Mouse (Mus musculus) lung, postnatal 0 days (tissue): ENCODE results near the gene Pcp4l1. TPM values are rescaled to one million over a fixed set of nuclear protein-coding genes. Genes with fewer than 3 reads are reported as not detected.

Source experiments
- ATAC-seq: fragments of 200-750 bp; cut with Nextera tagmentation; 2 replicates; pipeline ENCODE4 v1.8.0; 2017; ENCODE audit warnings: moderate library complexity
- DNase-seq: peaks from one replicate; pipeline ENCODE4 v3.0.0-alpha.2; 2016; ENCODE audit warnings: low spot score
- H3K27ac ChIP-seq: fragments of 300-500 bp; sonication (generic); 2 replicates; pipeline ENCODE4 v1.5.1; 2014; ENCODE audit warnings: antibody characterized with exemption, mild to moderate bottlenecking, low read length, mixed read lengths
- H3K27me3 ChIP-seq: fragments of 300-500 bp; sonication (generic); replicated peaks from 2 replicates; pipeline ENCODE4 v1.6.1; 2014; ENCODE audit warnings: low read length, mixed read lengths; ENCODE audit not compliant: insufficient read depth
- H3K36me3 ChIP-seq: fragments of 300-500 bp; sonication (generic); 2 replicates; pipeline ENCODE4 v1.6.1; 2014; ENCODE audit warnings: low read length, mixed read lengths; ENCODE audit not compliant: insufficient read depth
- H3K4me1 ChIP-seq: fragments of 300-500 bp; sonication (generic); 2 replicates; pipeline ENCODE4 v1.6.1; 2014; ENCODE audit warnings: antibody characterized with exemption, low read depth, low read length, mixed read lengths; ENCODE audit not compliant: insufficient read depth
- H3K4me2 ChIP-seq: fragments of 300-500 bp; sonication (generic); replicated peaks from 2 replicates; pipeline ENCODE4 v1.6.1; 2014; ENCODE audit warnings: low read depth, mild to moderate bottlenecking, low read length, moderate library complexity, mixed read lengths
- H3K4me3 ChIP-seq: fragments of 300-500 bp; sonication (generic); 2 replicates; pipeline ENCODE4 v1.5.1; 2014; ENCODE audit warnings: low read depth, low read length
- H3K9ac ChIP-seq: fragments of 300-500 bp; sonication (generic); replicated peaks from 2 replicates; pipeline ENCODE4 v1.6.1; 2014; ENCODE audit warnings: low read depth, mild to moderate bottlenecking
- H3K9me3 ChIP-seq: fragments of 300-500 bp; sonication (generic); 2 replicates; pipeline ENCODE4 v1.6.1; 2016; ENCODE audit warnings: low read length, mixed read lengths
- CTCF ChIP-seq: IDR thresholded peaks from 2 replicates; pipeline ENCODE4 v1.5.1; 2016; ENCODE audit warnings: antibody characterized with exemption, mild to moderate bottlenecking
- EP300 ChIP-seq: IDR thresholded peaks from 2 replicates; pipeline ENCODE4 v1.6.1; 2016; ENCODE audit warnings: antibody characterized with exemption, mild to moderate bottlenecking, control low read depth
- WGBS: fragments of 180-500 bp; shearing (Covaris S2); extraction: QIAGEN DNeasy Blood & Tissue Kit; methylation state at CpG from one replicate; pipeline ENCODE4 v1.1.7; 2014; 5-methylcytosine and 5-hydroxymethylcytosine counted together
- polyA plus RNA-seq: library from polyadenylated mRNA; unstranded; fragments of >200 nt; fragmentation: Nextera tagmentation; extraction: Ambion mirVana; gene quantifications from 2 replicates; pipeline ENCODE4 v1.2.1, GENCODE M21; 2015

Gene Pcp4l1
- polyA plus RNA-seq, 1 experiment from 2014 or later = 3.3 TPM

DNA sequence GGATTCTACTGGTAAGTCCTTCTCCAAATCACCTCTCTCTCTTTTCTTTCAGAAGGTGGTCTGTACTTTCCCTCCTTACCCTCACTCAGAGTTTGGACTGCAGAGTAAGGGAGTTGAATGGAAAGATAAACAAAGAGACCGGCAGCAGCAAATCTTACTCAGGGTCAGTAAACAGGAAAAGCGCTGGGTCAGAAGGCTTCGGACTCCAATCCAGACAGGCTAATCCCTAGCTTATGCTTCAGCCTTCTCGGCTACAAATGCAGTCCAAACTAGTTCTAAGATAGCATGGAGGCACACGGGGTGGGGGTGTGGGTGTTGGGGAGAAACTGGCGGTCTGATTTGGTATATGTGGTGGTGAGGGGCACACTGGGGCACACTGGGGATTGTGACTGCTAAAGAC lies 41.4 kb upstream of the Pcp4l1 start:
- Histone ChIP-seq H3K9me3 (no peaks in the 10 kb centered on the region), H3K36me3 (peaks cover 40% of the 10 kb centered on the region), H3K4me3 (no peak overlapping the region), H3K4me1 (0 out of 2 replicates have a peak, but pooled peaks cover 3% of the 10 kb centered on the region), H3K27ac (no peak overlapping the region), H3K4me2 (no peak overlapping the region), H3K9ac (no peak overlapping the region), H3K27me3 (no peaks in the 10 kb centered on the region)
- no peak for DNase-seq
- no peak for ATAC-seq
- 68% methylated on average over 6 of the region's 6 CpGs for WGBS
- no peak for TF ChIP-seq CTCF

DNA sequence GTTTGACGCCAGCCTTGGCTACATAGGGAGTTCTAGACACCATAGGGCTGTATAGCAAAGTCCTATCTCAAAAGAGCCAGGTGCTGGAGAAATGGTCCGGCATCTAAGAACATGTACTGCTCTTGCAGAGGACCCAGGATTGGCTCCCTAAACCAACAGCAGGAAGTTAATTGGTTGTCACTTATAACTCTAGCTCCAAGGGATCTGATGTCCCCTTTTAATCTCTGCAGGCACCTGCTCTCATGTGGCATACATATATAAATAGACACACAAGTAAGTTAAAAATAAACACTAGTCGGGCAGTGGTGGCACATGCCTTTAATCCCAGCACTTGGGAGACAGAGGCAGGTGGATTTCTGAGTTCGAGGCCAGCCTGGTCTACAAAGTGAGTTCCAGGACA lies 39.7 kb upstream of the Pcp4l1 start:
- no peak overlapping the region for H3K27ac ChIP-seq
- TF ChIP-seq CTCF (no peak), EP300 (no peak)

DNA sequence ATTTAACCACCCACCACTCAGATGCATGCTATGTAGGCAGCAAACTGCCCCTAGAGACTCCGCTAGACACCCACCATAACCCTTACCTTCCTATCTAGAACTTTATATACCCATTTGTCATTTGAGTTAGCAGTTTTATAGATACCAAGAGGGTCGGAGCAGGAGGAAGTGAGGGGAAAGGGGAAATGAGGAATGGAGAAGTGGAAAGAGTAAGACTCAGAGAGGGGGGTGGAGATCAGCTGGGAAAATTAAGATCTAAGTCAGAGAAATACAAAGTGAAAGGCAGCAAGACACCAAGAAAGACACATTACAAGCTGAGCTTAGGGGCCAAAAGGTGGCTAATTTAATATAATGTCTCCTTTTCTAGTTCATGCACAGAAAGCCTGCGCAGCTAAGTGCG lies 38.5 kb upstream of the Pcp4l1 start:
- Histone ChIP-seq H3K9ac (no peak overlapping the region), H3K27me3 (no peaks in the 10 kb centered on the region), H3K27ac (peak overlapping the region; percentile 87; the same call in 1 of the 2 replicates), H3K36me3 (peaks cover 38% of the 10 kb centered on the region), H3K9me3 (no peaks in the 10 kb centered on the region), H3K4me2 (no peak overlapping the region), H3K4me1 (no peaks in the 10 kb centered on the region), H3K4me3 (no peak overlapping the region)
- 83% methylated on average over 4 of the region's 4 CpGs for WGBS
- ATAC-seq = no peak
- DNase-seq = no peak
- TF ChIP-seq CTCF (no peak), EP300 (no peak)

More for the DNA sequence above, 39.7 kb upstream of the Pcp4l1 start:
- Histone ChIP-seq H3K4me2 (no peak overlapping the region), H3K9ac (no peak overlapping the region), H3K4me3 (no peak overlapping the region), H3K27me3 (no peaks in the 10 kb centered on the region), H3K9me3 (no peaks in the 10 kb centered on the region), H3K4me1 (0 out of 2 replicates have a peak, but pooled peaks cover 3% of the 10 kb centered on the region), H3K36me3 (peaks cover 40% of the 10 kb centered on the region)
- no peak for DNase-seq
- 74% methylated on average over 4 of the region's 4 CpGs for WGBS
- ATAC-seq = no peak

DNA sequence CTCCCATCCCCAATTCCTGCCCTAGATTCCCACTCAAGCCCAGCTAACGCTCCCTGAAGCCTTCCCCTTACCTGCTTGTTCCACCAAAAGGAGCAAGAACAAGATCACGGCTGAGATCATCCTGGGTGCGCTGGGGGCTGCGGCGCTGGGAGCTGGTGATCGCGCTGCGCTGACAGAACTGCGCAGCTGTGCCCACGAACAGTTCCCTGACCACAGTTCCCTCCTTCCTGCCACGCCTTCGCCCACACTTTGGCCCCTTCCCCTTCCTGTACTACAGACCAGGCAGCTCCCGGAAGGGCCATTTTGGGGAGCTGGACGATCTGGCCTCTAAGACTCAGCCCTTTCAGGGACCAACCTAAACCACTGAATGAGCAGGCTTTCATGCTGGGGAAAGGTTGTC lies 38.1 kb upstream of the Pcp4l1 start, which contains the start of gene Fcer1g:
Gene Fcer1g, minus strand, starts transcription at position 240 of the 400 bp plus-strand sequence.
- H3K36me3 ChIP-seq = peaks cover 34% of the 10 kb centered on the region
- no peak for TF ChIP-seq CTCF
- no peak for TF ChIP-seq EP300
- 0 out of 2 replicates have a peak within 1 kb of the TSS, but pooled peaks have one; percentile 15 for H3K4me3 ChIP-seq
- DNase-seq (peak; percentile 29), ATAC-seq (0 out of 2 replicates have a peak, but pooled peaks have one; percentile 7)
- H3K9me3 ChIP-seq = no peaks in the 10 kb centered on the region
- no peaks in the 10 kb centered on the region for H3K4me1 ChIP-seq
- no peak within 1 kb of the TSS for H3K4me2 ChIP-seq
- 85% methylated on average over 14 of the region's 14 CpGs for WGBS
- 0 out of 2 replicates have a peak within 1 kb of the TSS, but pooled peaks have one; percentile 8 for H3K9ac ChIP-seq
- no peaks in the 10 kb centered on the region for H3K27me3 ChIP-seq
- H3K27ac ChIP-seq = peak within 1 kb of the TSS; percentile 87

DNA sequence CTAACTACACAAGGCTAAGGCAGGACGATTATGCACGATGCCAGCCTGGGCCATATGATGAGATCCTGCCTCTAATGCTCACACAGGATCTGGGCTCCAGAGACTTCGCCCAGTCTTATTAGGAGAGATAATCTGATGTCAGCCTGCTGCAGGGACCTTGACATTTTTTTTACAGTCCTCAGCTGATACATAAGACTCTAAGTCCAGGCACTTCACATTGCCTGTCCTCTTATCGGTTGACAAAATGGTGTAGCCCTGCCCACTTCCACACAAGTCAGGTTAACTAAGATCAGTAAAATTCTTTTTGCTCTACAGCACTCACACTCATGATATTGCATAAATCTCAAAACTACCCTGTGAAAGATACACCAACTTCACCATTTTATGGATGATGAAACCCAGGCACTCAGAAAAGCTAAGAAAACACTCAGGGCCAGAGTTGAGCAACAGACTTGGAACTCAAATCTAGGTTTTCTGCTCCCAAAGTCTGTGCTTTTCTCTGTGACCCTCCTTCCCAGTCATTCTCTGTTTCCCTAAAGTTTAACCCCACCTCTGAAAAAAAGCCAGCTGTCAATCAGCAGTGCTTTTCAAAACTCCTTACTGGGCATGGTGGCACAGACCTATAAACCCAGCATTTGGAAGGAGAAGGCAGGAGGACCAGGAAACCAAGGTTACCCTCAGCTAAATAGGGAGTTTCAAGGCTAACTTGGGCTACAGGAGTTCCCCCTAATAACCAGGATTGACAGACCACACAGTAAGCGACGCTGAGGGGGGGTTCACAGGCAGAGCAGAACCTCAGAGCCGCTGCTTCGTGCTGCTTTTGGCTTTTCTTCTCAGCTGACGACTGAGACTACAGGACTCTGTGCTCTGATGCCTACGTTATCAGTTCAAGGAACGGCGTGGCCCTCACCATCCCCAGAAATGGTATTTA lies 37.0 kb upstream of the Pcp4l1 start:
- Histone ChIP-seq H3K4me1 (no peaks in the 10 kb centered on the region), H3K9ac (0 out of 2 replicates have a peak overlapping the region, but pooled peaks have one; percentile 8), H3K4me2 (no peak overlapping the region), H3K4me3 (0 out of 2 replicates have a peak overlapping the region, but pooled peaks have one; percentile 15), H3K36me3 (peaks cover 25% of the 10 kb centered on the region), H3K9me3 (no peaks in the 10 kb centered on the region), H3K27ac (peak overlapping the region; percentile 87), H3K27me3 (no peaks in the 10 kb centered on the region)
- peak; percentile 88 for ATAC-seq
- peak; percentile 94 for DNase-seq
- WGBS = 70% methylated on average over 12 of the region's 12 CpGs
- TF ChIP-seq EP300 (peak; percentile 92), CTCF (no peak)

DNA sequence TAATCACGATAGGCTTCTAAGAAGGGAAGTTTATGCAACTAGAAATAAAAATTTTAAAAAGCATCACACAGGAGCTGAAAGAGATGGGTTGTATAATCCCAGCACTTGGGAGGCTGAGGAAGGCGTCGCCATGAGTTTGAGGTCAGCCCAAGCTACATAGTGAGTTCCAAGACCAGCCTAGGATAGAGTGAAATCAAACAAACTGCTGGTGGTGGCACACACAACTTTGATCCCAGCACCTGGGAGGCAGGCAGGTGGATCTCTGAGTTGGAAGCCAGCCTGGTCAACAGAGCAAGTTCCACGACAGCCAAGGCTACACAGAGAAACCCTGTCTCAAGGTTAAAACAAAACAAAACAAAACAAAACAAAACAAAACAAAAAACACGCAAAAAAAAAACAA lies 36.3 kb upstream of the Pcp4l1 start:
- H3K9ac ChIP-seq = no peak overlapping the region
- no peak for TF ChIP-seq CTCF
- peaks cover 18% of the 10 kb centered on the region for H3K36me3 ChIP-seq

More for the DNA sequence above, 36.3 kb upstream of the Pcp4l1 start:
- DNase-seq (no peak), ATAC-seq (no peak)
- WGBS = 75% methylated on average over 5 of the region's 5 CpGs
- H3K4me1 ChIP-seq = no peaks in the 10 kb centered on the region
- H3K27ac ChIP-seq = peak overlapping the region; percentile 87; the same call in 1 of the 2 replicates
- H3K4me2 ChIP-seq = peak overlapping the region; percentile 12; the same call in 1 of the 2 replicates
- H3K9me3 ChIP-seq = no peaks in the 10 kb centered on the region
- H3K27me3 ChIP-seq = no peaks in the 10 kb centered on the region
- H3K4me3 ChIP-seq = no peak overlapping the region
